Mouse (Mus musculus) midbrain, embryonic 13.5 days (tissue): ENCODE data around the gene Ttll11. TPM values are rescaled to one million over a fixed set of nuclear protein-coding genes. Genes with fewer than 3 reads are reported as not detected.
A peak's percentile ranks its signal among the peaks of the same experiment; 100 is the strongest.

ENCODE experiments used
- ATAC-seq: fragments of 200-750 bp; cut with Nextera tagmentation; 2 replicates; pipeline ENCODE4 v1.8.0; 2017; ENCODE audit warnings: mild to moderate bottlenecking, moderate TSS enrichment, moderate library complexity
- H3K27ac ChIP-seq: fragments of 300-500 bp; sonication (generic); 2 replicates; pipeline ENCODE4 v1.5.1; 2015; ENCODE audit warnings: inconsistent platforms, mild to moderate bottlenecking, moderate library complexity
- H3K27me3 ChIP-seq: fragments of 300-500 bp; sonication (generic); 2 replicates; pipeline ENCODE4 v1.6.1; 2015; ENCODE audit warnings: mild to moderate bottlenecking, inconsistent platforms
- H3K36me3 ChIP-seq: fragments of 300-500 bp; sonication (generic); 2 replicates; pipeline ENCODE4 v1.6.1; 2015; ENCODE audit warnings: mild to moderate bottlenecking, inconsistent platforms
- H3K4me1 ChIP-seq: fragments of 300-500 bp; sonication (generic); replicated peaks from 2 replicates; pipeline ENCODE4 v1.6.1; 2015; ENCODE audit warnings: inconsistent platforms
- H3K4me2 ChIP-seq: fragments of 300-500 bp; sonication (generic); replicated peaks from 2 replicates; pipeline ENCODE4 v1.6.1; 2015; ENCODE audit warnings: moderate library complexity, mild to moderate bottlenecking, inconsistent platforms
- H3K4me3 ChIP-seq: fragments of 300-500 bp; sonication (generic); replicated peaks from 2 replicates; pipeline ENCODE4 v1.5.1; 2015; ENCODE audit warnings: mild to moderate bottlenecking, inconsistent platforms
- H3K9ac ChIP-seq: fragments of 300-500 bp; sonication (generic); replicated peaks from 2 replicates; pipeline ENCODE4 v1.6.1; 2015; ENCODE audit warnings: mild to moderate bottlenecking, inconsistent platforms
- H3K9me3 ChIP-seq: fragments of 300-500 bp; sonication (generic); 2 replicates; pipeline ENCODE4 v1.6.1; 2016; ENCODE audit warnings: mild to moderate bottlenecking, inconsistent platforms
- WGBS: fragments of 180-500 bp; shearing (Covaris S2); methylation state at CpG from one replicate; pipeline ENCODE4 v1.1.7; 2015; 5-methylcytosine and 5-hydroxymethylcytosine counted together
- polyA plus RNA-seq: library from polyadenylated mRNA; unstranded; fragments of >200 nt; fragmentation: Nextera tagmentation; extraction: Ambion mirVana; gene quantifications from 2 replicates; pipeline ENCODE4 v1.2.1, GENCODE M21; 2015

The Ttll11 gene
- polyA plus RNA-seq, 1 experiment from 2014 or later: 4.3 TPM

GRCm38 (mm10) chr2:35827886-35828285 is 151.8 kb downstream of the Ttll11 start:
- WGBS: 76% methylated on average over 4 of the region's 4 CpGs
- no peaks in the 10 kb centered on the region for H3K27me3 ChIP-seq
- no peaks in the 10 kb centered on the region for H3K9me3 ChIP-seq
- no peak overlapping the region for H3K4me3 ChIP-seq
- H3K27ac ChIP-seq: no peak overlapping the region
- ATAC-seq: no peak
- no peak overlapping the region for H3K4me2 ChIP-seq
- H3K36me3 ChIP-seq: no peaks in the 10 kb centered on the region
- no peaks in the 10 kb centered on the region for H3K4me1 ChIP-seq
- H3K9ac ChIP-seq: no peak overlapping the region

- WGBS: 72% methylated on average over 7 of the region's 7 CpGs
- no peak for ATAC-seq
Observed at GRCm38 (mm10) chr2:35825157-35825556, 154.6 kb downstream of the Ttll11 start.

GRCm38 (mm10) chr2:35823589-35823988 is 156.1 kb downstream of the Ttll11 start:
- ATAC-seq: no peak
- Histone ChIP-seq H3K4me3 (no peak overlapping the region), H3K27me3 (no peaks in the 10 kb centered on the region), H3K9me3 (no peaks in the 10 kb centered on the region), H3K36me3 (no peaks in the 10 kb centered on the region), H3K4me1 (no peaks in the 10 kb centered on the region), H3K9ac (no peak overlapping the region), H3K4me2 (no peak overlapping the region), H3K27ac (no peak overlapping the region)
- 85% methylated on average over 6 of the region's 6 CpGs for WGBS

More at GRCm38 (mm10) chr2:35825157-35825556, 154.6 kb downstream of the Ttll11 start:
- no peak overlapping the region for H3K27ac ChIP-seq
- H3K4me2 ChIP-seq: no peak overlapping the region
- H3K9ac ChIP-seq: no peak overlapping the region
- no peak overlapping the region for H3K4me3 ChIP-seq
- H3K9me3 ChIP-seq: no peaks in the 10 kb centered on the region
- no peaks in the 10 kb centered on the region for H3K4me1 ChIP-seq
- H3K36me3 ChIP-seq: no peaks in the 10 kb centered on the region
- no peaks in the 10 kb centered on the region for H3K27me3 ChIP-seq

GRCm38 (mm10) chr2:35818883-35819282 is 160.8 kb downstream of the Ttll11 start:
- no peaks in the 10 kb centered on the region for H3K9me3 ChIP-seq
- no peak overlapping the region for H3K27ac ChIP-seq
- no peaks in the 10 kb centered on the region for H3K36me3 ChIP-seq
- no peak overlapping the region for H3K4me2 ChIP-seq
- H3K4me3 ChIP-seq: no peak overlapping the region
- 78% methylated on average over 2 of the region's 2 CpGs for WGBS
- no peak overlapping the region for H3K9ac ChIP-seq
- H3K27me3 ChIP-seq: no peaks in the 10 kb centered on the region
- ATAC-seq: 0 out of 2 replicates have a peak, but pooled peaks have one; percentile 27
- H3K4me1 ChIP-seq: no peaks in the 10 kb centered on the region

GRCm38 (mm10) chr2:35816056-35816661 is 163.6 kb downstream of the Ttll11 start:
- no peak overlapping the region for H3K27ac ChIP-seq
- 79% methylated on average over 5 of the region's 5 CpGs for WGBS

GRCm38 (mm10) chr2:35812561-35812933 is 167.2 kb downstream of the Ttll11 start:
- no peaks in the 10 kb centered on the region for H3K9me3 ChIP-seq
- ATAC-seq: peak; percentile 47
- H3K4me3 ChIP-seq: no peak overlapping the region
- no peak overlapping the region for H3K4me2 ChIP-seq
- no peaks in the 10 kb centered on the region for H3K36me3 ChIP-seq
- H3K4me1 ChIP-seq: peaks cover 25% of the 10 kb centered on the region
- no peaks in the 10 kb centered on the region for H3K27me3 ChIP-seq
- H3K27ac ChIP-seq: peak overlapping the region; percentile 65
- H3K9ac ChIP-seq: no peak overlapping the region
- 72% methylated on average over 2 of the region's 2 CpGs for WGBS

More at GRCm38 (mm10) chr2:35816056-35816661, 163.6 kb downstream of the Ttll11 start:
- no peak for ATAC-seq
- no peaks in the 10 kb centered on the region for H3K27me3 ChIP-seq
- no peak overlapping the region for H3K4me2 ChIP-seq
- peaks cover 17% of the 10 kb centered on the region for H3K4me1 ChIP-seq
- no peaks in the 10 kb centered on the region for H3K36me3 ChIP-seq
- H3K9me3 ChIP-seq: no peaks in the 10 kb centered on the region
- H3K4me3 ChIP-seq: no peak overlapping the region
- H3K9ac ChIP-seq: no peak overlapping the region

GRCm38 (mm10) chr2:35811801-35812560 is 167.7 kb downstream of the Ttll11 start:
- Histone ChIP-seq H3K36me3 (no peaks in the 10 kb centered on the region), H3K27me3 (no peaks in the 10 kb centered on the region), H3K4me3 (no peak overlapping the region), H3K4me1 (peaks cover 25% of the 10 kb centered on the region), H3K27ac (peak overlapping the region; percentile 65), H3K4me2 (no peak overlapping the region), H3K9me3 (no peaks in the 10 kb centered on the region), H3K9ac (no peak overlapping the region)
- WGBS: 66% methylated on average over 14 of the region's 14 CpGs
- peak; percentile 84 for ATAC-seq

- 84% methylated on average over 3 of the region's 3 CpGs for WGBS
- Histone ChIP-seq H3K27me3 (no peaks in the 10 kb centered on the region), H3K4me3 (no peak overlapping the region), H3K9me3 (no peaks in the 10 kb centered on the region), H3K36me3 (no peaks in the 10 kb centered on the region), H3K4me2 (no peak overlapping the region), H3K27ac (no peak overlapping the region), H3K4me1 (peaks cover 25% of the 10 kb centered on the region), H3K9ac (no peak overlapping the region)
- no peak for ATAC-seq
Observed at GRCm38 (mm10) chr2:35810027-35810426, 169.7 kb downstream of the Ttll11 start.

GRCm38 (mm10) chr2:35809141-35809540 is 170.6 kb downstream of the Ttll11 start:
- Histone ChIP-seq H3K4me3 (no peak overlapping the region), H3K9me3 (no peaks in the 10 kb centered on the region), H3K27me3 (no peaks in the 10 kb centered on the region), H3K36me3 (no peaks in the 10 kb centered on the region), H3K27ac (no peak overlapping the region), H3K4me1 (peaks cover 25% of the 10 kb centered on the region), H3K9ac (no peak overlapping the region), H3K4me2 (no peak overlapping the region)
- ATAC-seq: 0 out of 2 replicates have a peak, but pooled peaks have one; percentile 22
- 28% methylated on average over 3 of the region's 3 CpGs for WGBS

- H3K4me3 ChIP-seq: no peak overlapping the region
- no peaks in the 10 kb centered on the region for H3K27me3 ChIP-seq
- no peaks in the 10 kb centered on the region for H3K36me3 ChIP-seq
- no peak overlapping the region for H3K9ac ChIP-seq
- peaks cover 7% of the 10 kb centered on the region for H3K4me1 ChIP-seq
- no peaks in the 10 kb centered on the region for H3K9me3 ChIP-seq
- no peak overlapping the region for H3K27ac ChIP-seq
- 63% methylated on average over 13 of the region's 13 CpGs for WGBS
- no peak overlapping the region for H3K4me2 ChIP-seq
- no peak for ATAC-seq
Observed at GRCm38 (mm10) chr2:35805881-35806280, 173.8 kb downstream of the Ttll11 start.

- no peak for ATAC-seq
- H3K9ac ChIP-seq: no peak overlapping the region
- no peaks in the 10 kb centered on the region for H3K4me1 ChIP-seq
- no peaks in the 10 kb centered on the region for H3K36me3 ChIP-seq
- no peak overlapping the region for H3K4me3 ChIP-seq
- no peak overlapping the region for H3K27ac ChIP-seq
- no peaks in the 10 kb centered on the region for H3K9me3 ChIP-seq
- H3K4me2 ChIP-seq: no peak overlapping the region
- H3K27me3 ChIP-seq: no peaks in the 10 kb centered on the region
- WGBS: 79% methylated on average over 11 of the region's 11 CpGs
Observed at GRCm38 (mm10) chr2:35803095-35803494, 176.6 kb downstream of the Ttll11 start.

- Histone ChIP-seq H3K4me1 (no peaks in the 10 kb centered on the region), H3K27ac (no peak overlapping the region), H3K27me3 (no peaks in the 10 kb centered on the region), H3K9ac (no peak overlapping the region), H3K4me2 (no peak overlapping the region), H3K36me3 (no peaks in the 10 kb centered on the region), H3K9me3 (no peaks in the 10 kb centered on the region), H3K4me3 (no peak overlapping the region)
- no peak for ATAC-seq
- 95% methylated on average over 2 of the region's 2 CpGs for WGBS
Observed at GRCm38 (mm10) chr2:35801759-35802158, 178.0 kb downstream of the Ttll11 start.
